Mouse (Mus musculus): ENCODE results near the gene Clec16a.

The Clec16a gene

GRCm38 (mm10) chr16:10544995-10545622, at the start of gene Clec16a:
Gene Clec16a, plus strand, starts transcription at chr16:10545339.
- DNase-seq (ENCODE audit: inconsistent age in 2 of 2, low spot score in 1 of 2), result peak; percentile 97 to 99

- no peak for DNase-seq (ENCODE audit: inconsistent age in 2 of 2, low spot score in 1 of 2)
Measured at GRCm38 (mm10) chr16:10495824-10496298, 49.3 kb upstream of the Clec16a start.

- DNase-seq (ENCODE audit: inconsistent age in 2 of 2, low spot score in 1 of 2), result peak in 1 of 2 experiments; percentile 49
Measured at GRCm38 (mm10) chr16:10498096-10498602, 47.0 kb upstream of the Clec16a start.

GRCm38 (mm10) chr16:10499122-10499521, 46.0 kb upstream of the Clec16a start:
- no peak for DNase-seq (ENCODE audit: inconsistent age in 2 of 2, low spot score in 1 of 2)

GRCm38 (mm10) chr16:10501865-10502264, 43.3 kb upstream of the Clec16a start:
- peak; percentile 21 to 70 for DNase-seq (ENCODE audit: inconsistent age in 2 of 2, low spot score in 1 of 2)

- no peak for DNase-seq (ENCODE audit: inconsistent age in 2 of 2, low spot score in 1 of 2)
Measured at GRCm38 (mm10) chr16:10503058-10503457, 42.1 kb upstream of the Clec16a start.

GRCm38 (mm10) chr16:10507445-10507844, 37.7 kb upstream of the Clec16a start:
- no peak for DNase-seq (ENCODE audit: inconsistent age in 2 of 2, low spot score in 1 of 2)

GRCm38 (mm10) chr16:10508691-10509090, 36.4 kb upstream of the Clec16a start:
- no peak for DNase-seq (ENCODE audit: inconsistent age in 2 of 2, low spot score in 1 of 2)

GRCm38 (mm10) chr16:10510477-10511133, 34.5 kb upstream of the Clec16a start:
- peak in 1 of 2 experiments; percentile 53 for DNase-seq (ENCODE audit: inconsistent age in 2 of 2, low spot score in 1 of 2)

- no peak for DNase-seq (ENCODE audit: inconsistent age in 2 of 2, low spot score in 1 of 2)
Measured at GRCm38 (mm10) chr16:10511134-10511520, 34.0 kb upstream of the Clec16a start.

GRCm38 (mm10) chr16:10515953-10516572, 29.1 kb upstream of the Clec16a start:
- DNase-seq (ENCODE audit: inconsistent age in 2 of 2, low spot score in 1 of 2), result no peak

GRCm38 (mm10) chr16:10518030-10518429, 27.1 kb upstream of the Clec16a start:
- DNase-seq (ENCODE audit: inconsistent age in 2 of 2, low spot score in 1 of 2), result no peak

GRCm38 (mm10) chr16:10520908-10521614, 24.1 kb upstream of the Clec16a start:
- DNase-seq (ENCODE audit: inconsistent age in 2 of 2, low spot score in 1 of 2), result peak; percentile 64 to 91

- peak; percentile 64 to 91 for DNase-seq (ENCODE audit: inconsistent age in 2 of 2, low spot score in 1 of 2)
Measured at GRCm38 (mm10) chr16:10522811-10523210, 22.3 kb upstream of the Clec16a start.

GRCm38 (mm10) chr16:10523650-10524049, 21.5 kb upstream of the Clec16a start:
- DNase-seq (ENCODE audit: inconsistent age in 2 of 2, low spot score in 1 of 2), result no peak

GRCm38 (mm10) chr16:10524866-10525609, 20.1 kb upstream of the Clec16a start:
- DNase-seq (ENCODE audit: inconsistent age in 2 of 2, low spot score in 1 of 2), result peak in 1 of 2 experiments; percentile 62

GRCm38 (mm10) chr16:10525610-10525980, 19.5 kb upstream of the Clec16a start:
- peak in 1 of 2 experiments; percentile 56 for DNase-seq (ENCODE audit: inconsistent age in 2 of 2, low spot score in 1 of 2)

- DNase-seq (ENCODE audit: inconsistent age in 2 of 2, low spot score in 1 of 2), result no peak
Measured at GRCm38 (mm10) chr16:10527046-10527644, 18.0 kb upstream of the Clec16a start.

- DNase-seq (ENCODE audit: inconsistent age in 2 of 2, low spot score in 1 of 2), result no peak
Measured at GRCm38 (mm10) chr16:10528382-10528781, 16.8 kb upstream of the Clec16a start.

- no peak for DNase-seq (ENCODE audit: inconsistent age in 2 of 2, low spot score in 1 of 2)
Measured at GRCm38 (mm10) chr16:10530179-10530578, 15.0 kb upstream of the Clec16a start.

All from adrenal gland, adult (tissue).